Mouse (Mus musculus) CH12.LX (cell line): ENCODE data around the gene Kcnk3.

Experiments used
- CTCF ChIP-seq, 2 experiments: IDR thresholded peaks in 1 of 2; conservative IDR thresholded peaks in 1 of 2; 2 replicates each; pipeline ENCODE4 v1.5.1; 2011 to 2012; ENCODE audit warnings: low read depth in 2 of 2, low read length in 2 of 2, improper control_type of control experiment in 1 of 2, inconsistent platforms in 1 of 2, mild to moderate bottlenecking in 1 of 2, moderate library complexity in 1 of 2
- IRF4 ChIP-seq: IDR thresholded peaks from 2 replicates; pipeline ENCODE4 v1.6.1; 2014; ENCODE audit warnings: low read depth, mild to moderate bottlenecking, inconsistent platforms, low read length, improper control_type of control experiment

GRCm38 (mm10) chr5:30578445-30579080 is 9.4 kb upstream of the Kcnk3 start:
- no peak for TF ChIP-seq CTCF (conservative IDR thresholded peaks at IDR 0.05 in 1 of 2, IDR thresholded peaks at IDR 0.05 in 1 of 2; ENCODE audit: low read depth in 2 of 2, low read length in 2 of 2)
- TF ChIP-seq IRF4 = no peak
